Mouse (Mus musculus): ENCODE measurements around the gene Gabpb1. TPM values are rescaled to one million over a fixed set of nuclear protein-coding genes. Genes with fewer than 3 reads are reported as not detected.

The Gabpb1 gene
- polyA plus RNA-seq, 1 experiment from 2014 or later, result 87.1 TPM

GRCm38 (mm10) chr2:126682333-126682732 is 6.2 kb upstream of the Gabpb1 start:
- Histone ChIP-seq H3K9ac (ENCODE audit: low read length) (no peak overlapping the region), H3K36me3 (ENCODE audit: control insufficient read depth, insufficient read depth, low read length) (peaks cover 2% of the 10 kb centered on the region; the same call in 1 of the 2 replicates), H3K4me3 (ENCODE audit: low read depth, low read length) (no peak overlapping the region), H3K4me2 (ENCODE audit: low read depth, low read length, severe bottlenecking) (no peak overlapping the region), H3K27me3 (ENCODE audit: control insufficient read depth, insufficient read depth, low read length) (no peaks in the 10 kb centered on the region), H3K4me1 (replicated peaks; ENCODE audit: control insufficient read depth, insufficient read depth, low read length) (no peaks in the 10 kb centered on the region), H3K9me3 (ENCODE audit: control insufficient read depth, low read length) (no peaks in the 10 kb centered on the region), H3K27ac (ENCODE audit: low read depth, low read length) (no peak overlapping the region)
- no peak for ATAC-seq (replicated peaks; ENCODE audit: low FRiP score)
- WGBS, result 85% methylated on average over 2 of the region's 2 CpGs
- no peak for DNase-seq (ENCODE audit: low spot score)

GRCm38 (mm10) chr2:126677366-126677765 is 1.2 kb upstream of the Gabpb1 start:
- no peak overlapping the region for H3K4me3 ChIP-seq (ENCODE audit: low read depth, low read length)
- no peak for DNase-seq (ENCODE audit: low spot score)

GRCm38 (mm10) chr2:126675169-126676121 is 692 bp downstream of the Gabpb1 start:
- DNase-seq (ENCODE audit: low spot score), result peak; percentile 94
- H3K9me3 ChIP-seq (ENCODE audit: control insufficient read depth, low read length), result no peaks in the 10 kb centered on the region
- H3K4me3 ChIP-seq (ENCODE audit: low read depth, low read length), result peak overlapping the region; percentile 97
- ATAC-seq (replicated peaks; ENCODE audit: low FRiP score), result peak; percentile 90
- under 1% methylated on average over 98 of the region's 99 CpGs for WGBS
- peaks cover 3% of the 10 kb centered on the region; the same call in 1 of the 2 replicates for H3K4me1 ChIP-seq (replicated peaks; ENCODE audit: control insufficient read depth, insufficient read depth, low read length)
- peak overlapping the region; percentile 100 for H3K9ac ChIP-seq (ENCODE audit: low read length)
- H3K27me3 ChIP-seq (ENCODE audit: control insufficient read depth, insufficient read depth, low read length), result no peaks in the 10 kb centered on the region
- H3K27ac ChIP-seq (ENCODE audit: low read depth, low read length), result peak overlapping the region; percentile 100
- H3K36me3 ChIP-seq (ENCODE audit: control insufficient read depth, insufficient read depth, low read length), result peaks cover under 1% of the 10 kb centered on the region; the same call in 1 of the 2 replicates
- peak overlapping the region; percentile 74 for H3K4me2 ChIP-seq (ENCODE audit: low read depth, low read length, severe bottlenecking)

More at GRCm38 (mm10) chr2:126677366-126677765, 1.2 kb upstream of the Gabpb1 start:
- H3K36me3 ChIP-seq (ENCODE audit: control insufficient read depth, insufficient read depth, low read length), result peaks cover 2% of the 10 kb centered on the region; the same call in 1 of the 2 replicates
- H3K27ac ChIP-seq (ENCODE audit: low read depth, low read length), result no peak overlapping the region
- no peak overlapping the region for H3K9ac ChIP-seq (ENCODE audit: low read length)
- 100% methylated on average over 1 of the region's 1 CpGs for WGBS
- peaks cover 3% of the 10 kb centered on the region; the same call in 1 of the 2 replicates for H3K4me1 ChIP-seq (replicated peaks; ENCODE audit: control insufficient read depth, insufficient read depth, low read length)
- H3K27me3 ChIP-seq (ENCODE audit: control insufficient read depth, insufficient read depth, low read length), result no peaks in the 10 kb centered on the region
- no peak overlapping the region for H3K4me2 ChIP-seq (ENCODE audit: low read depth, low read length, severe bottlenecking)
- H3K9me3 ChIP-seq (ENCODE audit: control insufficient read depth, low read length), result no peaks in the 10 kb centered on the region
- ATAC-seq (replicated peaks; ENCODE audit: low FRiP score), result no peak

GRCm38 (mm10) chr2:126674441-126675168 is 1.5 kb downstream of the Gabpb1 start:
- Histone ChIP-seq H3K9ac (ENCODE audit: low read length) (peak overlapping the region; percentile 100), H3K27me3 (ENCODE audit: control insufficient read depth, insufficient read depth, low read length) (no peaks in the 10 kb centered on the region), H3K27ac (ENCODE audit: low read depth, low read length) (peak overlapping the region; percentile 100), H3K4me3 (ENCODE audit: low read depth, low read length) (peak overlapping the region; percentile 97), H3K36me3 (ENCODE audit: control insufficient read depth, insufficient read depth, low read length) (no peaks in the 10 kb centered on the region; the same call in 1 of the 2 replicates), H3K4me2 (ENCODE audit: low read depth, low read length, severe bottlenecking) (peak overlapping the region; percentile 74), H3K9me3 (ENCODE audit: control insufficient read depth, low read length) (no peaks in the 10 kb centered on the region), H3K4me1 (replicated peaks; ENCODE audit: control insufficient read depth, insufficient read depth, low read length) (peaks cover 3% of the 10 kb centered on the region; the same call in 1 of the 2 replicates)
- ATAC-seq (replicated peaks; ENCODE audit: low FRiP score) (peak; percentile 70), DNase-seq (ENCODE audit: low spot score) (peak; percentile 80)
- under 1% methylated on average over 69 of the region's 77 CpGs for WGBS

- Histone ChIP-seq H3K4me1 (replicated peaks; ENCODE audit: control insufficient read depth, insufficient read depth, low read length) (peaks cover 3% of the 10 kb centered on the region; the same call in 1 of the 2 replicates), H3K4me3 (ENCODE audit: low read depth, low read length) (peak overlapping the region; percentile 97), H3K9me3 (ENCODE audit: control insufficient read depth, low read length) (no peaks in the 10 kb centered on the region), H3K27me3 (ENCODE audit: control insufficient read depth, insufficient read depth, low read length) (no peaks in the 10 kb centered on the region), H3K36me3 (ENCODE audit: control insufficient read depth, insufficient read depth, low read length) (no peaks in the 10 kb centered on the region; the same call in 1 of the 2 replicates), H3K9ac (ENCODE audit: low read length) (peak overlapping the region; percentile 100), H3K27ac (ENCODE audit: low read depth, low read length) (peak overlapping the region; percentile 100; the same call in 1 of the 2 replicates), H3K4me2 (ENCODE audit: low read depth, low read length, severe bottlenecking) (peak overlapping the region; percentile 74)
- 76% methylated on average over 13 of the region's 13 CpGs for WGBS
- no peak for ATAC-seq (replicated peaks; ENCODE audit: low FRiP score)
- DNase-seq (ENCODE audit: low spot score), result no peak
Observed at GRCm38 (mm10) chr2:126673317-126674242, 2.6 kb downstream of the Gabpb1 start.

- Histone ChIP-seq H3K27ac (ENCODE audit: low read depth, low read length) (no peak overlapping the region), H3K4me2 (ENCODE audit: low read depth, low read length, severe bottlenecking) (no peak overlapping the region), H3K36me3 (ENCODE audit: control insufficient read depth, insufficient read depth, low read length) (no peaks in the 10 kb centered on the region), H3K9me3 (ENCODE audit: control insufficient read depth, low read length) (no peaks in the 10 kb centered on the region), H3K4me3 (ENCODE audit: low read depth, low read length) (no peak overlapping the region), H3K4me1 (replicated peaks; ENCODE audit: control insufficient read depth, insufficient read depth, low read length) (0 out of 2 replicates have a peak, but pooled peaks cover 3% of the 10 kb centered on the region), H3K9ac (ENCODE audit: low read length) (no peak overlapping the region), H3K27me3 (ENCODE audit: control insufficient read depth, insufficient read depth, low read length) (no peaks in the 10 kb centered on the region)
- ATAC-seq (replicated peaks; ENCODE audit: low FRiP score) (no peak), DNase-seq (ENCODE audit: low spot score) (no peak)
- 91% methylated on average over 5 of the region's 5 CpGs for WGBS
Observed at GRCm38 (mm10) chr2:126668621-126669252, 7.4 kb downstream of the Gabpb1 start.

GRCm38 (mm10) chr2:126665984-126666383 is 10.2 kb downstream of the Gabpb1 start:
- no peaks in the 10 kb centered on the region for H3K36me3 ChIP-seq (ENCODE audit: control insufficient read depth, insufficient read depth, low read length)
- H3K27me3 ChIP-seq (ENCODE audit: control insufficient read depth, insufficient read depth, low read length), result no peaks in the 10 kb centered on the region
- DNase-seq (ENCODE audit: low spot score) (no peak), ATAC-seq (replicated peaks; ENCODE audit: low FRiP score) (no peak)
- no peak overlapping the region for H3K4me3 ChIP-seq (ENCODE audit: low read depth, low read length)
- H3K4me1 ChIP-seq (replicated peaks; ENCODE audit: control insufficient read depth, insufficient read depth, low read length), result no peaks in the 10 kb centered on the region
- 96% methylated on average over 3 of the region's 3 CpGs for WGBS
- H3K4me2 ChIP-seq (ENCODE audit: low read depth, low read length, severe bottlenecking), result no peak overlapping the region
- H3K9ac ChIP-seq (ENCODE audit: low read length), result no peak overlapping the region
- H3K9me3 ChIP-seq (ENCODE audit: control insufficient read depth, low read length), result no peaks in the 10 kb centered on the region
- no peak overlapping the region for H3K27ac ChIP-seq (ENCODE audit: low read depth, low read length)

Measured in forebrain, embryonic 11.5 days (tissue).